18 mouse cellular contexts compared by ENCODE assay signal in genomic region chr15:78763210-78763609, GRCm38 (mm10). TPM values are rescaled to one million over a fixed set of nuclear protein-coding genes. Genes with fewer than 3 reads are reported as not detected.
A peak's percentile ranks its signal among the peaks of the same experiment; 100 is the strongest.
DNase-seq lines count a peak whose midpoint lies in the region; ATAC-seq and TF ChIP-seq lines count a peak whose summit lies in the region.
"Had no signal": no experiment of that assay in that cellular context is flagged by ENCODE, and none has a peak within 500 bp of the region (broad histone marks: within the 10 kb centered on the region; RNA-seq: fewer than 3 reads in every experiment).

No protein-coding gene starts in this region.

- no peak for TF ChIP-seq POLR2A in brain, embryonic 14.5 days (IDR thresholded peaks at IDR 0.05; ENCODE audit: borderline replicate concordance, extremely low read depth, insufficient read depth, insufficient read length, poor library complexity, severe bottlenecking)

- no peak overlapping the region for H3K4me2 ChIP-seq in forebrain, embryonic 16.5 days (ENCODE audit: low read length)
- H3K4me2 ChIP-seq in midbrain, embryonic 13.5 days (replicated peaks), result no peak overlapping the region
- no peak overlapping the region for H3K4me2 ChIP-seq in kidney, embryonic 14.5 days (replicated peaks; ENCODE audit: low read depth, low read length)
- H3K4me2 ChIP-seq: embryonic facial prominence, embryonic 13.5 days; liver, embryonic 13.5 days; stomach, embryonic 15.5 days had no signal

- DNase-seq in brain, embryonic 14.5 days (ENCODE audit: low read depth), result peak; percentile 92
- peak; percentile 40 for DNase-seq in embryonic facial prominence, embryonic 10.5 days (ENCODE audit: low spot score)
- no peak for DNase-seq in heart, adult 18-20 months
- DNase-seq in spleen, adult 18-20 months, result no peak
- DNase-seq: cerebellum, adult 9-11 months; heart, adult 11 months; heart, postnatal 10 days; liver, embryonic 13.5 days; thymus, postnatal 14 days had no signal

- WGBS in embryonic facial prominence, embryonic 10.5 days, result 33% methylated on average over 10 of the region's 10 CpGs
- 13% methylated on average over 9 of the region's 10 CpGs for WGBS in forebrain, embryonic 16.5 days
- 15% methylated on average over 9 of the region's 10 CpGs for WGBS in midbrain, embryonic 13.5 days
- 27% methylated on average over 9 of the region's 10 CpGs for WGBS in kidney, embryonic 14.5 days

- H3K27me3 ChIP-seq in embryonic facial prominence, embryonic 10.5 days (replicated peaks; ENCODE audit: low read depth, poor library complexity, severe bottlenecking), result no peaks in the 10 kb centered on the region
- no peaks in the 10 kb centered on the region for H3K27me3 ChIP-seq in forebrain, embryonic 16.5 days (replicated peaks; ENCODE audit: control insufficient read depth, insufficient read depth, low read length)
- H3K27me3 ChIP-seq in midbrain, embryonic 13.5 days, result no peaks in the 10 kb centered on the region
- no peaks in the 10 kb centered on the region for H3K27me3 ChIP-seq in kidney, embryonic 14.5 days (ENCODE audit: control insufficient read depth, insufficient read depth, low read length)
- H3K27me3 ChIP-seq: CH12.LX; embryonic facial prominence, embryonic 13.5 days; liver, embryonic 13.5 days; stomach, embryonic 15.5 days had no signal

- peak; percentile 62 for ATAC-seq in forebrain, embryonic 16.5 days
- peak; percentile 58 for ATAC-seq in midbrain, embryonic 13.5 days
- no peak for ATAC-seq in kidney, embryonic 14.5 days (ENCODE audit: low FRiP score, low TSS enrichment)
- ATAC-seq: intestine, embryonic 16.5 days; lung, postnatal 0 days had no signal

- TF ChIP-seq CTCF in brain, embryonic 14.5 days (IDR thresholded peaks at IDR 0.05; ENCODE audit: borderline replicate concordance, extremely low read depth, insufficient read depth, insufficient read length), result no peak

- H3K9ac ChIP-seq in forebrain, embryonic 16.5 days (replicated peaks; ENCODE audit: low read depth, low read length), result no peak overlapping the region
- H3K9ac ChIP-seq in midbrain, embryonic 13.5 days (replicated peaks), result no peak overlapping the region
- H3K9ac ChIP-seq in kidney, embryonic 14.5 days (ENCODE audit: low read depth, low read length), result no peak overlapping the region
- H3K9ac ChIP-seq: embryonic facial prominence, embryonic 13.5 days; liver, embryonic 13.5 days; stomach, embryonic 15.5 days had no signal

- no peak overlapping the region; the same call in 1 of the 2 replicates for H3K27ac ChIP-seq in embryonic facial prominence, embryonic 10.5 days (replicated peaks)
- peak overlapping the region; percentile 34 for H3K27ac ChIP-seq in forebrain, embryonic 16.5 days (ENCODE audit: low read length)
- peak overlapping the region; percentile 62 for H3K27ac ChIP-seq in midbrain, embryonic 13.5 days
- no peak overlapping the region for H3K27ac ChIP-seq in kidney, embryonic 14.5 days (ENCODE audit: low read depth, low read length)
- H3K27ac ChIP-seq: embryonic facial prominence, embryonic 13.5 days; limb, embryonic 10.5 days; liver, embryonic 13.5 days; stomach, embryonic 15.5 days had no signal

- H3K36me3 ChIP-seq in embryonic facial prominence, embryonic 10.5 days (replicated peaks), result peaks cover 53% of the 10 kb centered on the region
- no peaks in the 10 kb centered on the region for H3K36me3 ChIP-seq in forebrain, embryonic 16.5 days (ENCODE audit: control insufficient read depth, insufficient read depth)
- H3K36me3 ChIP-seq in midbrain, embryonic 13.5 days, result peaks cover 48% of the 10 kb centered on the region
- no peaks in the 10 kb centered on the region for H3K36me3 ChIP-seq in kidney, embryonic 14.5 days (ENCODE audit: control insufficient read depth, insufficient read depth, low read length)
- H3K36me3 ChIP-seq: embryonic facial prominence, embryonic 13.5 days; limb, embryonic 10.5 days; liver, embryonic 13.5 days; stomach, embryonic 15.5 days had no signal

- peaks cover 34% of the 10 kb centered on the region for H3K4me1 ChIP-seq in embryonic facial prominence, embryonic 10.5 days
- H3K4me1 ChIP-seq in forebrain, embryonic 16.5 days (replicated peaks; ENCODE audit: control insufficient read depth, insufficient read depth, low read length), result peaks cover 14% of the 10 kb centered on the region
- peaks cover 41% of the 10 kb centered on the region for H3K4me1 ChIP-seq in midbrain, embryonic 13.5 days (replicated peaks)
- no peaks in the 10 kb centered on the region for H3K4me1 ChIP-seq in kidney, embryonic 14.5 days (ENCODE audit: control insufficient read depth, insufficient read depth, low read length)
- H3K4me1 ChIP-seq: stomach, embryonic 15.5 days had no signal

- H3K4me3 ChIP-seq in embryonic facial prominence, embryonic 10.5 days, result no peak overlapping the region
- no peak overlapping the region for H3K4me3 ChIP-seq in forebrain, embryonic 16.5 days (replicated peaks; ENCODE audit: low read length)
- no peak overlapping the region for H3K4me3 ChIP-seq in midbrain, embryonic 13.5 days (replicated peaks)
- no peak overlapping the region for H3K4me3 ChIP-seq in kidney, embryonic 14.5 days (ENCODE audit: low read length)
- H3K4me3 ChIP-seq: embryonic facial prominence, embryonic 13.5 days; limb, embryonic 10.5 days; liver, embryonic 13.5 days; stomach, embryonic 15.5 days had no signal

- H3K9me3 ChIP-seq in embryonic facial prominence, embryonic 10.5 days, result no peaks in the 10 kb centered on the region
- H3K9me3 ChIP-seq in forebrain, embryonic 16.5 days (ENCODE audit: control insufficient read depth, low read length), result no peaks in the 10 kb centered on the region
- H3K9me3 ChIP-seq in midbrain, embryonic 13.5 days, result no peaks in the 10 kb centered on the region
- no peaks in the 10 kb centered on the region for H3K9me3 ChIP-seq in kidney, embryonic 14.5 days (ENCODE audit: control insufficient read depth, low read length)
- H3K9me3 ChIP-seq: embryonic facial prominence, embryonic 13.5 days; limb, embryonic 10.5 days; liver, embryonic 13.5 days; stomach, embryonic 15.5 days had no signal

RNA-seq across cellular contexts. Expression of gene Mfng, which starts 10.1 kb away (rescaled TPM):
- 37.6 and 72.6 TPM in 2 replicates for polyA plus RNA-seq in brain, embryonic 14.5 days (2012; rRNA removed)
- polyA plus RNA-seq in embryonic facial prominence, embryonic 10.5 days (2016; fragmentation: Nextera tagmentation; extraction: Ambion mirVana), result 36.4 and 39.0 TPM in 2 replicates
- 58.1 and 67.0 TPM in 2 replicates for polyA plus RNA-seq in forebrain, embryonic 16.5 days (2015; fragmentation: Nextera tagmentation; extraction: Ambion mirVana)
- 83.0 and 93.7 TPM in 2 replicates for polyA plus RNA-seq in midbrain, embryonic 13.5 days (2015; fragmentation: Nextera tagmentation; extraction: Ambion mirVana)
- total RNA-seq in heart, adult 18-20 months (2021), result 10 to 100 TPM; 10.8 to 11.0 TPM
- 12.4 and 15.4 TPM in 2 replicates for polyA plus RNA-seq in kidney, embryonic 14.5 days (2014; fragmentation: Nextera tagmentation; extraction: Ambion mirVana)

RNA-seq across cellular contexts. Expression of gene Card10, which starts 39.6 kb away (rescaled TPM):
- 5.1 and 5.5 TPM in 2 replicates for polyA plus RNA-seq in brain, embryonic 14.5 days (2012; rRNA removed)
- 3.3 and 4.3 TPM in 2 replicates for polyA plus RNA-seq in embryonic facial prominence, embryonic 10.5 days (2016; fragmentation: Nextera tagmentation; extraction: Ambion mirVana)
- 1.3 and 1.4 TPM in 2 replicates for polyA plus RNA-seq in forebrain, embryonic 16.5 days (2015; fragmentation: Nextera tagmentation; extraction: Ambion mirVana)
- polyA plus RNA-seq in midbrain, embryonic 13.5 days (2015; fragmentation: Nextera tagmentation; extraction: Ambion mirVana), result 1.0 and 1.2 TPM in 2 replicates
- total RNA-seq in heart, adult 18-20 months (2021), result 10 to 100 TPM; 14.1 to 14.5 TPM
- 6.1 and 10.2 TPM in 2 replicates for polyA plus RNA-seq in kidney, embryonic 14.5 days (2014; fragmentation: Nextera tagmentation; extraction: Ambion mirVana)

RNA-seq across cellular contexts. Expression of gene Elfn2, which starts 44.6 kb away (rescaled TPM):
- 13.2 and 22.5 TPM in 2 replicates for polyA plus RNA-seq in brain, embryonic 14.5 days (2012; rRNA removed)
- polyA plus RNA-seq in embryonic facial prominence, embryonic 10.5 days (2016; fragmentation: Nextera tagmentation; extraction: Ambion mirVana), result 0.05 and 0.16 TPM in 2 replicates
- 6.4 and 8.2 TPM in 2 replicates for polyA plus RNA-seq in forebrain, embryonic 16.5 days (2015; fragmentation: Nextera tagmentation; extraction: Ambion mirVana)
- 3.0 and 3.3 TPM in 2 replicates for polyA plus RNA-seq in midbrain, embryonic 13.5 days (2015; fragmentation: Nextera tagmentation; extraction: Ambion mirVana)
- 1 to 10 TPM; 1.6 to 2.2 TPM for total RNA-seq in heart, adult 18-20 months (2021)
- polyA plus RNA-seq in kidney, embryonic 14.5 days (2014; fragmentation: Nextera tagmentation; extraction: Ambion mirVana), result 0.03 TPM in 2 replicates
- total RNA-seq: CH12.LX had no signal
- polyA plus RNA-seq: limb, embryonic 10.5 days had no signal

Comparison
In these comparisons a context has a peak if more than half of its experiments do, and no peak if none do; other contexts are left out.
1. DNase-seq: peak in brain, embryonic 14.5 days (single experiment) and embryonic facial prominence, embryonic 10.5 days (single experiment); none in heart, adult 18-20 months (0 of 2) and spleen, adult 18-20 months (0 of 2).
2. H3K27ac ChIP-seq: peak in forebrain, embryonic 16.5 days (single experiment) and midbrain, embryonic 13.5 days (single experiment); none in embryonic facial prominence, embryonic 10.5 days (single experiment) and kidney, embryonic 14.5 days (single experiment).